Mouse (Mus musculus): Measurements from ENCODE around the gene Gm17402.

The Gm17402 gene

GRCm38 (mm10) chr3:67375063-67375462, at the start of gene Gm17402:
TSS of gene Gm17402 (minus strand) at chr3:67375163.
- no peak for DNase-seq (ENCODE audit: low read depth, low spot score)

GRCm38 (mm10) chr3:67378215-67378614, 3.3 kb upstream of the Gm17402 start:
- no peak for DNase-seq (ENCODE audit: low read depth, low spot score)

GRCm38 (mm10) chr3:67374360-67374778, 594 bp downstream of the Gm17402 start:
- no peak for DNase-seq (ENCODE audit: low read depth, low spot score)

GRCm38 (mm10) chr3:67373872-67374271, 1.1 kb downstream of the Gm17402 start, which contains the start of gene Mlf1:
TSS of gene Mlf1 (plus strand) at chr3:67374097.
- DNase-seq (ENCODE audit: low read depth, low spot score): peak; percentile 79

GRCm38 (mm10) chr3:67372781-67373180, 2.2 kb downstream of the Gm17402 start:
- DNase-seq (ENCODE audit: low read depth, low spot score): no peak

- DNase-seq (ENCODE audit: low read depth, low spot score): no peak
Observed at GRCm38 (mm10) chr3:67372194-67372593, 2.8 kb downstream of the Gm17402 start.

- DNase-seq (ENCODE audit: low read depth, low spot score): no peak
Observed at GRCm38 (mm10) chr3:67369407-67370079, 5.4 kb downstream of the Gm17402 start.

GRCm38 (mm10) chr3:67367481-67367880, 7.5 kb downstream of the Gm17402 start:
- no peak for DNase-seq (ENCODE audit: low read depth, low spot score)

GRCm38 (mm10) chr3:67366087-67366892, 8.7 kb downstream of the Gm17402 start:
- DNase-seq (ENCODE audit: low read depth, low spot score): no peak

- DNase-seq (ENCODE audit: low read depth, low spot score): no peak
Observed at GRCm38 (mm10) chr3:67358376-67358775, 16.6 kb downstream of the Gm17402 start.

GRCm38 (mm10) chr3:67352763-67353149, 22.2 kb downstream of the Gm17402 start:
- no peak for DNase-seq (ENCODE audit: low read depth, low spot score)

- peak; percentile 45 for DNase-seq (ENCODE audit: low read depth, low spot score)
Observed at GRCm38 (mm10) chr3:67352128-67352762, 22.7 kb downstream of the Gm17402 start.

GRCm38 (mm10) chr3:67351406-67352127, 23.4 kb downstream of the Gm17402 start:
- no peak for DNase-seq (ENCODE audit: low read depth, low spot score)

- no peak for DNase-seq (ENCODE audit: low read depth, low spot score)
Observed at GRCm38 (mm10) chr3:67346674-67347073, 28.3 kb downstream of the Gm17402 start.

- DNase-seq (ENCODE audit: low read depth, low spot score): peak; percentile 22
Observed at GRCm38 (mm10) chr3:67344599-67344998, 30.4 kb downstream of the Gm17402 start.

GRCm38 (mm10) chr3:67343004-67343662, 31.8 kb downstream of the Gm17402 start:
- DNase-seq (ENCODE audit: low read depth, low spot score): no peak

- no peak for DNase-seq (ENCODE audit: low read depth, low spot score)
Observed at GRCm38 (mm10) chr3:67340921-67341320, 34.0 kb downstream of the Gm17402 start.

GRCm38 (mm10) chr3:67339558-67339957, 35.4 kb downstream of the Gm17402 start:
- DNase-seq (ENCODE audit: low read depth, low spot score): no peak

- no peak for DNase-seq (ENCODE audit: low read depth, low spot score)
Observed at GRCm38 (mm10) chr3:67322422-67322821, 52.5 kb downstream of the Gm17402 start.
